Mouse (Mus musculus): ENCODE results near the gene Prap1.

The Prap1 gene

GRCm38 (mm10) chr7:140092924-140093528 is at the start of gene Prap1:
Gene Prap1, plus strand, starts transcription at chr7:140093395.
- DNase-seq (ENCODE audit: low spot score in 2 of 2), result no peak

GRCm38 (mm10) chr7:140045546-140045945 is 47.6 kb upstream of the Prap1 start:
- no peak for DNase-seq (ENCODE audit: low spot score in 2 of 2)

GRCm38 (mm10) chr7:140047811-140048311 is 45.3 kb upstream of the Prap1 start:
- no peak for DNase-seq (ENCODE audit: low spot score in 2 of 2)

GRCm38 (mm10) chr7:140048361-140049114 is 44.7 kb upstream of the Prap1 start, which contains the start of gene Msx3:
Gene Msx3, minus strand, starts transcription at chr7:140049089.
- DNase-seq (ENCODE audit: low spot score in 2 of 2), result no peak

- DNase-seq (ENCODE audit: low spot score in 2 of 2), result no peak
Measured at GRCm38 (mm10) chr7:140049115-140049689, 44.0 kb upstream of the Prap1 start.

- no peak for DNase-seq (ENCODE audit: low spot score in 2 of 2)
Measured at GRCm38 (mm10) chr7:140054124-140054523, 39.1 kb upstream of the Prap1 start.

GRCm38 (mm10) chr7:140057413-140058407 is 35.5 kb upstream of the Prap1 start:
- DNase-seq (ENCODE audit: low spot score in 2 of 2), result no peak

- no peak for DNase-seq (ENCODE audit: low spot score in 2 of 2)
Measured at GRCm38 (mm10) chr7:140058528-140058927, 34.7 kb upstream of the Prap1 start.

GRCm38 (mm10) chr7:140059601-140060000 is 33.6 kb upstream of the Prap1 start:
- DNase-seq (ENCODE audit: low spot score in 2 of 2), result no peak

- no peak for DNase-seq (ENCODE audit: low spot score in 2 of 2)
Measured at GRCm38 (mm10) chr7:140060936-140061831, 32.0 kb upstream of the Prap1 start.

GRCm38 (mm10) chr7:140061832-140062130 is 31.4 kb upstream of the Prap1 start:
- DNase-seq (ENCODE audit: low spot score in 2 of 2), result no peak

GRCm38 (mm10) chr7:140062307-140062706 is 30.9 kb upstream of the Prap1 start:
- no peak for DNase-seq (ENCODE audit: low spot score in 2 of 2)

- peak; percentile 48 to 50 for DNase-seq (ENCODE audit: low spot score in 2 of 2)
Measured at GRCm38 (mm10) chr7:140063092-140063491, 30.1 kb upstream of the Prap1 start.

- no peak for DNase-seq (ENCODE audit: low spot score in 2 of 2)
Measured at GRCm38 (mm10) chr7:140067397-140067796, 25.8 kb upstream of the Prap1 start.

GRCm38 (mm10) chr7:140070042-140070711 is 23.0 kb upstream of the Prap1 start:
- no peak for DNase-seq (ENCODE audit: low spot score in 2 of 2)

- DNase-seq (ENCODE audit: low spot score in 2 of 2), result no peak
Measured at GRCm38 (mm10) chr7:140077698-140078097, 15.5 kb upstream of the Prap1 start.

- peak in 1 of 2 experiments; percentile 49 for DNase-seq (ENCODE audit: low spot score in 2 of 2)
Measured at GRCm38 (mm10) chr7:140078711-140079110, 14.5 kb upstream of the Prap1 start.

- peak; percentile 89 to 93 for DNase-seq (ENCODE audit: low spot score in 2 of 2)
Measured at GRCm38 (mm10) chr7:140080503-140081156, 12.6 kb upstream of the Prap1 start.
